Mouse (Mus musculus) E14TG2a.4 (cell line): ENCODE measurements at regions not wholly inside any gene's neighbourhood (a gene's known extent, or its start where the extent isn't known, plus 50 kb on each side); places are given as distances from the start of the nearest gene placed in this dataset.

ENCODE experiments used
- CTCF ChIP-seq: conservative IDR thresholded peaks from 2 replicates; pipeline ENCODE4 v1.5.1; 2014; ENCODE audit warnings: low read length
- NANOG ChIP-seq: IDR thresholded peaks from 2 replicates; pipeline ENCODE4 v1.6.1; 2014; ENCODE audit warnings: borderline replicate concordance, low read length, mixed read lengths
- POU5F1 ChIP-seq: IDR thresholded peaks from 2 replicates; pipeline ENCODE4 v1.6.1; 2014; ENCODE audit warnings: low read length, borderline replicate concordance

- no peak for TF ChIP-seq CTCF
- TF ChIP-seq POU5F1, result no peak
- no peak for TF ChIP-seq NANOG
Observed at GRCm38 (mm10) chr9:63071032-63071431, 77.7 kb downstream of the Skor1 start.
